Mouse (Mus musculus) limb, embryonic 11.5 days (tissue): ENCODE results near the gene Clint1. TPM values are rescaled to one million over a fixed set of nuclear protein-coding genes. Genes with fewer than 3 reads are reported as not detected.

Source experiments
- ATAC-seq: fragments of 200-750 bp; cut with Nextera tagmentation; 2 replicates; pipeline ENCODE4 v1.8.0; 2017; ENCODE audit warnings: low read depth; ENCODE audit not compliant: insufficient number of reproducible peaks, low FRiP score, low TSS enrichment
- DNase-seq: peaks from one replicate; pipeline ENCODE4 v3.0.0-alpha.2; 2015; ENCODE audit warnings: low spot score
- H3K27ac ChIP-seq: fragments of 300-500 bp; sonication (generic); replicated peaks from 2 replicates; pipeline ENCODE4 v1.5.1; 2014; ENCODE audit warnings: low read depth, mild to moderate bottlenecking, low read length
- H3K27me3 ChIP-seq: fragments of 300-500 bp; sonication (generic); 2 replicates; pipeline ENCODE4 v1.6.1; 2014; ENCODE audit warnings: mild to moderate bottlenecking, low read length, mixed read lengths; ENCODE audit not compliant: control insufficient read depth, insufficient read depth
- H3K36me3 ChIP-seq: fragments of 300-500 bp; sonication (generic); 2 replicates; pipeline ENCODE4 v1.6.1; 2014; ENCODE audit warnings: mild to moderate bottlenecking, low read length, moderate library complexity, mixed read lengths; ENCODE audit not compliant: control insufficient read depth, insufficient read depth
- H3K4me1 ChIP-seq: fragments of 300-500 bp; sonication (generic); 2 replicates; pipeline ENCODE4 v1.6.1; 2014; ENCODE audit warnings: low read length, mixed read lengths; ENCODE audit not compliant: control insufficient read depth, insufficient read depth
- H3K4me2 ChIP-seq: fragments of 300-500 bp; sonication (generic); 2 replicates; pipeline ENCODE4 v1.6.1; 2014; ENCODE audit warnings: low read depth, mild to moderate bottlenecking, moderate library complexity; ENCODE audit not compliant: severe bottlenecking
- H3K4me3 ChIP-seq: fragments of 300-500 bp; sonication (generic); 2 replicates; pipeline ENCODE4 v1.5.1; 2014; ENCODE audit warnings: low read depth, low read length
- H3K9ac ChIP-seq: fragments of 300-500 bp; sonication (generic); 2 replicates; pipeline ENCODE4 v1.6.1; 2014; ENCODE audit warnings: mild to moderate bottlenecking, low read length
- H3K9me3 ChIP-seq: fragments of 300-500 bp; sonication (generic); 2 replicates; pipeline ENCODE4 v1.6.1; 2016; ENCODE audit warnings: low read length; ENCODE audit not compliant: control insufficient read depth
- WGBS: fragments of 180-500 bp; shearing (Covaris S2); extraction: QIAGEN DNeasy Blood & Tissue Kit; methylation state at CpG from one replicate; pipeline ENCODE4 v1.1.7; 2014; 5-methylcytosine and 5-hydroxymethylcytosine counted together
- polyA plus RNA-seq: library from polyadenylated mRNA; unstranded; fragments of >200 nt; fragmentation: Nextera tagmentation; extraction: Ambion mirVana; gene quantifications from 2 replicates; pipeline ENCODE4 v1.2.1, GENCODE M21; 2014

Clint1 gene
- polyA plus RNA-seq, 1 experiment from 2014 or later = 77.6 TPM

DNA sequence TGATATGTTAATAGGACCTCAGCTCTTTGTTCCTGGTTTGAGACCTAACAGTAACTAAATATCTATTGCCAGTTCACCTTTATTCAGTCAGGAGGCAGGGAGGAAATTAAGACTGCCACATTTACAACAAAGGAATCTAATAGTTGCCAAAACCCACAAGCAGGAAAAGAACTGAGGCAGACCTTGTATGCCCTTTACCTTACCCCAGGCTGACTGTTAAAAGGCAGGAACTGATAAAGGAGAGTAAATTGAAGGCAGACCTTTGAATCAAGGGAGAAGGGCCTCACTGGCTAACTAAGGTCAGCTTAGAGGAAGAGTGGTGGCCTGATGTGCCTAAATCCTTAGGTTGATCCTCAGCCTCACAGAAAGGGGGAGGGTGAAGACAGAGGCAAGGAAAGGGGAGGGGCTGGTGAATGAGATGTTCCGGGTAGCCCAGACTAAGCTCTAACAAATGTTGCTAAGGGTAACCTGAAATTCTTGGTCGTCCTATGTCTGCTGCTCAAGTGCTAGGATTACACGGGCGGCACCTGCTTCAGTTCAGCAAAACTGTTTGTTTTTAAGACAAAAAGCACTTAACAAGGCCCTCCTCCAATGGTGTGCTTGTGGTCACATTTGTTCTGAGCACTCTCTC lies 16.1 kb upstream of the Clint1 start:
- DNase-seq (no peak), ATAC-seq (no peak)
- H3K9me3 ChIP-seq = no peaks in the 10 kb centered on the region
- H3K4me3 ChIP-seq = no peak overlapping the region
- no peaks in the 10 kb centered on the region for H3K36me3 ChIP-seq
- H3K9ac ChIP-seq = no peak overlapping the region
- WGBS = 35% methylated on average over 4 of the region's 4 CpGs
- H3K27me3 ChIP-seq = no peaks in the 10 kb centered on the region
- no peak overlapping the region for H3K4me2 ChIP-seq
- peaks cover 4% of the 10 kb centered on the region; the same call in 1 of the 2 replicates for H3K4me1 ChIP-seq
- no peak overlapping the region for H3K27ac ChIP-seq

GRCm38 (mm10) chr11:45837257-45837817 lies 14.5 kb upstream of the Clint1 start:
- 83% methylated on average over 5 of the region's 5 CpGs for WGBS

GRCm38 (mm10) chr11:45838450-45838849 lies 13.4 kb upstream of the Clint1 start:
- DNase-seq (no peak), ATAC-seq (peak; percentile 47)
- Histone ChIP-seq H3K4me1 (peaks cover 4% of the 10 kb centered on the region; the same call in 1 of the 2 replicates), H3K27me3 (no peaks in the 10 kb centered on the region), H3K4me2 (no peak overlapping the region), H3K9ac (no peak overlapping the region), H3K27ac (no peak overlapping the region), H3K36me3 (no peaks in the 10 kb centered on the region), H3K9me3 (no peaks in the 10 kb centered on the region), H3K4me3 (no peak overlapping the region)
- 35% methylated on average over 3 of the region's 3 CpGs for WGBS

More at GRCm38 (mm10) chr11:45837257-45837817, 14.5 kb upstream of the Clint1 start:
- H3K27ac ChIP-seq = no peak overlapping the region
- H3K9me3 ChIP-seq = no peaks in the 10 kb centered on the region
- no peaks in the 10 kb centered on the region for H3K36me3 ChIP-seq
- no peak overlapping the region for H3K4me2 ChIP-seq
- H3K9ac ChIP-seq = no peak overlapping the region
- H3K27me3 ChIP-seq = no peaks in the 10 kb centered on the region
- ATAC-seq = no peak
- H3K4me3 ChIP-seq = no peak overlapping the region
- peaks cover 4% of the 10 kb centered on the region; the same call in 1 of the 2 replicates for H3K4me1 ChIP-seq
- DNase-seq = no peak

DNA sequence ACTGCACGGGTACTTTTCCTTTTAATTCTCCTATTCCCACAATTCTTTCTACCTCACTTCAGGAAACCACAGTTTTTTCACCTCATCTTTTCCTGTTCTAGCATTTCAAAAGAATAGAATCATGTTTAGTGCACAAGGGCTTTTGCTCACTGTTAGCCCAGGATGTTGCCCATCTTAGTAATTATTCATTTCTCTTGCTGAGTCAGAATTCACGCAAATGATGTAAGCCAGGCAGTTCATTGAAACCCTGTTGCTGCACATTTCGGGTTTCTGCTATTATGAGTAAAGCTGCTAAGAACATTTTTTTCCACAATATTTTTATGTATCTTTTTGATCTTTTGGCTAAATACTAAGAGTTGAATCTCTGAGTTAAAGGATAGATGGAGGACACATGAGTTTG lies 11.5 kb upstream of the Clint1 start:
- Histone ChIP-seq H3K4me3 (no peak overlapping the region), H3K36me3 (no peaks in the 10 kb centered on the region), H3K9ac (no peak overlapping the region), H3K4me1 (peaks cover 4% of the 10 kb centered on the region; the same call in 1 of the 2 replicates), H3K27me3 (no peaks in the 10 kb centered on the region), H3K4me2 (no peak overlapping the region), H3K27ac (no peak overlapping the region), H3K9me3 (no peaks in the 10 kb centered on the region)
- WGBS = 89% methylated on average over 3 of the region's 3 CpGs
- ATAC-seq (no peak), DNase-seq (no peak)

- Histone ChIP-seq H3K27me3 (no peaks in the 10 kb centered on the region), H3K9me3 (no peaks in the 10 kb centered on the region), H3K4me2 (no peak overlapping the region), H3K36me3 (no peaks in the 10 kb centered on the region), H3K9ac (no peak overlapping the region), H3K4me3 (no peak overlapping the region), H3K27ac (no peak overlapping the region), H3K4me1 (no peaks in the 10 kb centered on the region)
- no peak for DNase-seq
- WGBS = 58% methylated on average over 3 of the region's 3 CpGs
- ATAC-seq = no peak
Observed at GRCm38 (mm10) chr11:45846008-45846407, 5.8 kb upstream of the Clint1 start.

DNA sequence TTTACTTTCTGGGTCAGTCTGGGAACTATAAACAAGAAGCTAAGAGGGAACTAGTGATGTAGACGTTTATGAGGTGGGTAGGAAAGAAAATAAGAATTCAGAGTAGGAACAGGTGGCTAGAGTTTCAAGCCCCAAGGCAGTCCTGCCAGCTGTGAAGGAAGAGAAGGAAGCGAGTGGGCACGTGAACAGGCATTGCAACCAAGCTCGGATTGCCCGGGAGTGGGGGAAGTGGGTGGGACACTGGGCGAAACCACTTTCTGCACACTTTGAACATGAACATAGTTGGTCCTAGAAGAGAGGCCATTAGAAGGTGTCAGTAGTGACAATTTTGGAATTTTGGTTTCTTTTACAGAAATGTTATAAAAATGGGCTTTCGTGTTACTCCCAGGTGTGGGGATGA lies 4.3 kb upstream of the Clint1 start:
- Histone ChIP-seq H3K4me2 (no peak overlapping the region), H3K9me3 (no peaks in the 10 kb centered on the region), H3K4me3 (no peak overlapping the region), H3K27me3 (no peaks in the 10 kb centered on the region), H3K9ac (no peak overlapping the region), H3K4me1 (0 out of 2 replicates have a peak, but pooled peaks cover 2% of the 10 kb centered on the region), H3K27ac (no peak overlapping the region), H3K36me3 (no peaks in the 10 kb centered on the region)
- ATAC-seq = no peak
- WGBS = 47% methylated on average over 7 of the region's 7 CpGs
- no peak for DNase-seq

GRCm38 (mm10) chr11:45848253-45848652 lies 3.6 kb upstream of the Clint1 start:
- no peak overlapping the region for H3K4me3 ChIP-seq
- H3K9ac ChIP-seq = no peak overlapping the region
- ATAC-seq (no peak), DNase-seq (no peak)
- no peaks in the 10 kb centered on the region for H3K27me3 ChIP-seq
- H3K9me3 ChIP-seq = no peaks in the 10 kb centered on the region
- no peaks in the 10 kb centered on the region for H3K36me3 ChIP-seq
- H3K4me1 ChIP-seq = peaks cover 5% of the 10 kb centered on the region; the same call in 1 of the 2 replicates
- WGBS = 86% methylated on average over 12 of the region's 12 CpGs
- H3K27ac ChIP-seq = no peak overlapping the region
- H3K4me2 ChIP-seq = no peak overlapping the region

DNA sequence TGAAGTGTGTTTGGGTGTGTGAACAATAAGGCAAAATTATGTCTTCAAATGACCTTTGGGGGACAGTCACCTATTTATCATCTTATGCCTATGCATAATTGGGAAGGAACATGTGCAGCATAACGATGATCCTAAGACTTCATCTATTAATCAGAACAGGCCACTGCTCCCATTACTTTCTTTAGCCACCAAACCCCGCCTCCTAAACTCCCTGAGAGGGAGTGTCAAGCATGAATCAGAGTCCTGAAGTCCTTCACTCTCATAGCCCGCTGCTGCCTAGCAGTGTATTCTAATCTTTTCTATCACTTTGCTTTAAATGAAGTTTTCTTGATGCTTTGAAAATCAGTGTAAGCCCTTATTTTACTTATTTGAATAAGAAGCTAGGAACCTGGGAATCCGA lies 2.6 kb upstream of the Clint1 start:
- Histone ChIP-seq H3K4me1 (peaks cover 5% of the 10 kb centered on the region; the same call in 1 of the 2 replicates), H3K9me3 (no peaks in the 10 kb centered on the region), H3K4me3 (no peak overlapping the region), H3K4me2 (no peak overlapping the region), H3K36me3 (no peaks in the 10 kb centered on the region), H3K27me3 (no peaks in the 10 kb centered on the region), H3K27ac (no peak overlapping the region), H3K9ac (no peak overlapping the region)
- DNase-seq (no peak), ATAC-seq (no peak)
- 83% methylated on average over 4 of the region's 4 CpGs for WGBS
